Mouse (Mus musculus) myocyte (in vitro differentiated cells): ENCODE data around the gene Znhit3. TPM values are rescaled to one million over a fixed set of nuclear protein-coding genes. Genes with fewer than 3 reads are reported as not detected.
A peak's percentile ranks its signal among the peaks of the same experiment; 100 is the strongest.
"Not testable (repeated sequence)": the region's sequence is repeated elsewhere in the genome, so short reads cannot be mapped to it uniquely, and the experiment has no call there.

Experiments used
- H3K27me3 ChIP-seq: one replicate; pipeline ENCODE4 v1.6.1; 2011; ENCODE audit not compliant: control insufficient read depth, insufficient read depth, insufficient read length
- H3K36me3 ChIP-seq: one replicate; pipeline ENCODE4 v1.6.1; 2011; ENCODE audit not compliant: control insufficient read depth, insufficient read depth
- H3K4me2 ChIP-seq: one replicate; pipeline ENCODE4 v1.6.1; 2011; ENCODE audit warnings: low read depth, control low read depth
- H3K4me3 ChIP-seq: one replicate; pipeline ENCODE4 v1.5.1; 2011; ENCODE audit warnings: mild to moderate bottlenecking, control low read depth, moderate library complexity
- H3K79me2 ChIP-seq: one replicate; pipeline ENCODE4 v1.6.1; 2011; ENCODE audit not compliant: control insufficient read depth, insufficient read depth
- H3ac ChIP-seq: one replicate; pipeline ENCODE4 v1.6.1; 2011; ENCODE audit not compliant: control insufficient read depth, insufficient read length
- CEBPB ChIP-seq: IDR thresholded peaks from 2 replicates; pipeline ENCODE4 v1.6.1; 2011; ENCODE audit warnings: mild to moderate bottlenecking, moderate library complexity; ENCODE audit not compliant: poor library complexity, insufficient read depth, severe bottlenecking
- E2F4 ChIP-seq: IDR thresholded peaks from one replicate; pipeline ENCODE4 v1.6.1; 2011; ENCODE audit warnings: mild to moderate bottlenecking, control low read depth, moderate library complexity; ENCODE audit not compliant: insufficient read depth
- MAX ChIP-seq: IDR thresholded peaks from one replicate; pipeline ENCODE4 v1.6.1; 2011; ENCODE audit warnings: low read depth, mild to moderate bottlenecking, control low read depth
- MYOD1 ChIP-seq, 3 experiments: IDR thresholded peaks; one replicate each; pipeline ENCODE4 v1.6.1; 2011; ENCODE audit warnings: control low read depth in 2 of 3, low read depth in 2 of 3, mild to moderate bottlenecking in 2 of 3, moderate library complexity in 1 of 3; ENCODE audit not compliant: insufficient read length in 2 of 3, control insufficient read depth in 1 of 3
- MYOG ChIP-seq, 3 experiments: IDR thresholded peaks; one replicate each; pipeline ENCODE4 v1.6.1; 2011; ENCODE audit warnings: control low read depth in 2 of 3, low read depth in 2 of 3, mild to moderate bottlenecking in 2 of 3; ENCODE audit not compliant: insufficient read length in 2 of 3, control insufficient read depth in 1 of 3, insufficient read depth in 1 of 3
- POLR2A ChIP-seq: IDR thresholded peaks from one replicate; pipeline ENCODE4 v1.6.1; 2011; ENCODE audit warnings: low read depth, mild to moderate bottlenecking, control low read depth, moderate library complexity; ENCODE audit not compliant: insufficient read length
- POLR2AphosphoS2 ChIP-seq: IDR thresholded peaks from one replicate; pipeline ENCODE4 v1.6.1; 2011; ENCODE audit warnings: low read depth, control low read depth; ENCODE audit not compliant: insufficient read length
- REST ChIP-seq: IDR thresholded peaks from one replicate; pipeline ENCODE4 v1.6.1; 2011; ENCODE audit warnings: mild to moderate bottlenecking, control low read depth, moderate library complexity; ENCODE audit not compliant: insufficient read depth, insufficient read length
- SRF ChIP-seq: IDR thresholded peaks from one replicate; pipeline ENCODE4 v1.6.1; 2011; ENCODE audit warnings: low read depth; ENCODE audit not compliant: control insufficient read depth, insufficient read length
- TCF12 ChIP-seq: IDR thresholded peaks from one replicate; pipeline ENCODE4 v1.6.1; 2011; ENCODE audit warnings: mild to moderate bottlenecking, control low read depth; ENCODE audit not compliant: poor library complexity, insufficient read depth, severe bottlenecking
- TCF3 ChIP-seq: IDR thresholded peaks from one replicate; pipeline ENCODE4 v1.6.1; 2011; ENCODE audit warnings: low read depth, control low read depth; ENCODE audit not compliant: insufficient read length
- USF1 ChIP-seq: IDR thresholded peaks from one replicate; pipeline ENCODE4 v1.6.1; 2011; ENCODE audit warnings: low read depth, mild to moderate bottlenecking, control low read depth, moderate library complexity
- polyA plus RNA-seq: library from polyadenylated mRNA; unstranded; fragments of >200 nt; fragmentation: generic; extraction: Trizol; gene quantifications from one replicate; pipeline ENCODE4 v1.2.1, GENCODE M21; 2012; ENCODE audit warnings: missing spikeins

The Znhit3 gene
- polyA plus RNA-seq, 1 experiment, result 18.5 TPM

DNA sequence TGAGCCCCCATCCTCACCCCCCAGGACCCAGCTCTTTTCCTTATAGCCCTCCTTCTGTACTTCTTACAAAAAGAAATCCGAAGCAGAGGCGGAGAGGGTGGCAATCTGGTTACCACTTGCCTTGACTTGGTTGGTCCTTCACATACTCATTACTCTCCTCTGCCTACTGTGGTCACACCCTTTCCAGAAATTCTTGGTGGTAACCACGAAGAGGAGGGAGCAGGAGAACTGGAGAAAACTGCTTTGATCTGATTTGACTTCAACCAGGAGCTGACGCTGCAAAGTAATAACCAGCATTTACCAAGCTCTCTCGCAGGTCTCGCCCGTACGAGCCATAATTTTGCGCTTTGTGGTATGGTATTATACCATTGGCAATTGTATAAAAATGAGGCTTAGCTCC is 35.2 kb downstream of the Znhit3 start:
- Histone ChIP-seq H3K4me2 (peak overlapping the region; percentile 93), H3K4me3 (peak overlapping the region; percentile 88), H3K36me3 (peaks cover 19% of the 10 kb centered on the region), H3ac (peak overlapping the region; percentile 43), H3K79me2 (peaks cover 21% of the 10 kb centered on the region), H3K27me3 (no peaks in the 10 kb centered on the region)
- TF ChIP-seq TCF12 (no peak), SRF (no peak), CEBPB (no peak), MAX (no peak), USF1 (no peak), POLR2A (no peak), MYOD1 (IDR thresholded peaks at IDR 0.05; ENCODE audit: control insufficient read depth in 1 of 3, insufficient read length in 2 of 3, low read depth in 2 of 3) (no peak), POLR2AphosphoS2 (no peak), E2F4 (no peak), TCF3 (no peak), REST (no peak)

DNA sequence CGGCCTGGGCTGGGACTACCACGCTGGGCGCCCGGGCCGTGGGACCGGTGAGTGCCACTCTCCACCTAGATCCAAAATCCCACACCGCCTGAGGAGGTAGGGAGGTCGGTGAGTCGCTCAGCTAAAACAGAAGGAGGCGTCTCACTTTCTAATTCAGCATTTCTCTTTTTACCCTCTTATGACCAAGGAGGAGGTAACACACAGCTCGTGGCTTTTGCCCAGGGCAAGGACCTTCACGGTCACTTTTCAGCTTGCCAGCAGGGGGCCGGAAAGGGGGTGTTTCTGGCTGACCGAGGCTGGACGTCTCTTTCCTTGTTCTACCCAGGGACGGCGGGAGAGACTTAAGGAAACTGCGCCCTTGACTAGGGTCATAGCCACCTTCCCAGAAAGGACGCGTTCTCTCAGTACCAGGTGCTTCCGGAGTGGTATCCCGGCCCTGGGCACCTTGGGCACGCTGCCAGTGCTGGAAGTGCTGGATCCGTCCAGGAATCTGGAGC is 35.7 kb downstream of the Znhit3 start:
- TF ChIP-seq MAX (no peak), POLR2A (peak; percentile 7), REST (no peak), USF1 (no peak), TCF3 (no peak), MYOG (IDR thresholded peaks at IDR 0.05; ENCODE audit: control insufficient read depth in 1 of 3, insufficient read depth in 1 of 3, insufficient read length in 2 of 3, low read depth in 2 of 3) (no peak), SRF (no peak), TCF12 (no peak)
- H3K4me2 ChIP-seq, result peak overlapping the region; percentile 93
- H3K79me2 ChIP-seq, result peaks cover 21% of the 10 kb centered on the region
- H3K4me3 ChIP-seq, result peak overlapping the region; percentile 88
- H3K27me3 ChIP-seq, result no peaks in the 10 kb centered on the region
- peak overlapping the region; percentile 43 for H3ac ChIP-seq
- H3K36me3 ChIP-seq, result peaks cover 16% of the 10 kb centered on the region

- H3K27me3 ChIP-seq, result no peaks in the 10 kb centered on the region
- no peak for TF ChIP-seq MAX
- TF ChIP-seq TCF12, result no peak
- peak; percentile 82 for TF ChIP-seq POLR2AphosphoS2
- TF ChIP-seq MYOG (IDR thresholded peaks at IDR 0.05; ENCODE audit: control insufficient read depth in 1 of 3, insufficient read depth in 1 of 3, insufficient read length in 2 of 3, low read depth in 2 of 3), result peak in 2 of 3 experiments; percentile 3 to 45
- TF ChIP-seq TCF3, result no peak
- no peak for TF ChIP-seq REST
- peak in 1 of 3 experiments; percentile 34 for TF ChIP-seq MYOD1 (IDR thresholded peaks at IDR 0.05; ENCODE audit: control insufficient read depth in 1 of 3, insufficient read length in 2 of 3, low read depth in 2 of 3)
- peak; percentile 9 for TF ChIP-seq E2F4
- TF ChIP-seq POLR2A, result peak; percentile 80
- TF ChIP-seq USF1, result no peak
- TF ChIP-seq CEBPB, result no peak
- TF ChIP-seq SRF, result no peak
- H3K4me2 ChIP-seq, result peak within 1 kb of the TSS; percentile 93
- peaks cover 21% of the 10 kb centered on the region for H3K79me2 ChIP-seq
- H3K36me3 ChIP-seq, result peaks cover 13% of the 10 kb centered on the region
- peak within 1 kb of the TSS; percentile 43 for H3ac ChIP-seq
- H3K4me3 ChIP-seq, result peak within 1 kb of the TSS; percentile 88
These were observed 36.2 kb downstream of the Znhit3 start, which contains the start of the genes Myo19 and Pigw for GRCm38 (mm10) chr11:84879772-84880464. Myo19 (plus strand) TSS chr11:84880148. Pigw (minus strand) TSS chr11:84880285.

GRCm38 (mm10) chr11:84879007-84879771 is 37.0 kb downstream of the Znhit3 start:
- no peak for TF ChIP-seq POLR2AphosphoS2
- no peak for TF ChIP-seq REST
- TF ChIP-seq TCF3, result no peak
- TF ChIP-seq TCF12, result no peak
- no peak for TF ChIP-seq USF1
- no peak for TF ChIP-seq CEBPB
- no peak for TF ChIP-seq E2F4
- no peak for TF ChIP-seq MYOD1 (IDR thresholded peaks at IDR 0.05; ENCODE audit: control insufficient read depth in 1 of 3, insufficient read length in 2 of 3, low read depth in 2 of 3)
- no peak for TF ChIP-seq POLR2A
- no peak for TF ChIP-seq MYOG (IDR thresholded peaks at IDR 0.05; ENCODE audit: control insufficient read depth in 1 of 3, insufficient read depth in 1 of 3, insufficient read length in 2 of 3, low read depth in 2 of 3)
- TF ChIP-seq MAX, result no peak
- TF ChIP-seq SRF, result no peak
- Histone ChIP-seq H3ac (peak overlapping the region; percentile 43), H3K4me2 (peak overlapping the region; percentile 78), H3K4me3 (peak overlapping the region; percentile 88), H3K79me2 (peaks cover 21% of the 10 kb centered on the region), H3K36me3 (peaks cover 5% of the 10 kb centered on the region), H3K27me3 (no peaks in the 10 kb centered on the region)

DNA sequence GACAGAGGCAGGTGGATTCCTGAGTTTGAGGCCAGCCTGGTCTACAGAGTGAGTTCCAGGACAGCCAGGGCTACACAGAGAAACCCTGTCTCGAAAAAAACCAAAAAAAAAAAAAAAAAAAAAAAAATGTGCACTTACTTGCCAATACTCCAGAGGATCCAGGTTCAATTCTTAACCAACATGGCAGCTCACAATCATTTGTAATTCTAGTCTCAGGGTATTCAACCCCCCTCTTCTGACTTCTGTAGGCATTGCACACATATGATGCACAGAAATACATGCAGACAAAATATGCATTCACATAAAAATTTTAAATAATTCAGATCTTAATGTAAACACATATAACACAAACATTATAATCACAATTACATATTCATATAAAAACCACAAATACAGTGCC is 40.1 kb downstream of the Znhit3 start:
- H3K27me3 ChIP-seq, H3K36me3 ChIP-seq, H3K4me2 ChIP-seq, H3K4me3 ChIP-seq, H3ac ChIP-seq: not testable (repeated sequence)
- peaks cover 20% of the 10 kb centered on the region for H3K79me2 ChIP-seq
